Mouse (Mus musculus): ENCODE results near the gene Stx11.

GRCm38 (mm10) chr10:12949299-12949698 lies 14.8 kb downstream of the Stx11 start:
- TF ChIP-seq CTCF (IDR thresholded peaks at IDR 0.05) (no peak), EP300 (IDR thresholded peaks at IDR 0.05) (no peak)
